Mouse (Mus musculus): Measurements from ENCODE around the gene Zfp467. TPM values are rescaled to one million over a fixed set of nuclear protein-coding genes. Genes with fewer than 3 reads are reported as not detected.

The Zfp467 gene
- total and polyA plus RNA-seq, 3 experiments = 0.85 to 5.7 TPM; not detected in 1

- H3K4me1 ChIP-seq (ENCODE audit: control insufficient read depth in 1 of 2, insufficient read depth in 2 of 2, low read length in 2 of 2) = no peaks in the 10 kb centered on the region
- no peak overlapping the region for H3K9ac ChIP-seq (ENCODE audit: control insufficient read depth, low read depth, low read length, poor library complexity, severe bottlenecking)
- H3K27me3 ChIP-seq (ENCODE audit: control insufficient read depth in 1 of 2, insufficient read depth in 2 of 2, low read length in 2 of 2) = no peaks in the 10 kb centered on the region
- TF ChIP-seq NRF1 (IDR thresholded peaks at IDR 0.05; ENCODE audit: insufficient read depth, low read depth, low read length, poor library complexity, severe bottlenecking) = no peak
- no peak for TF ChIP-seq ETS1 (IDR thresholded peaks at IDR 0.05; ENCODE audit: low read depth, low read length)
- H3K79me2 ChIP-seq (ENCODE audit: control insufficient read depth, insufficient read depth, low read length, poor library complexity) = no peaks in the 10 kb centered on the region
- DNase-seq (ENCODE audit: low read depth, low spot score) = no peak
- H3K36me3 ChIP-seq (ENCODE audit: control insufficient read depth in 1 of 2, insufficient read depth in 2 of 2, low read length in 2 of 2) = no peaks in the 10 kb centered on the region
- no peak overlapping the region for H3K4me3 ChIP-seq (ENCODE audit: control insufficient read depth in 1 of 2, insufficient read depth in 1 of 2, low read depth in 2 of 2, low read length in 2 of 2)
- no peak overlapping the region for H3K27ac ChIP-seq (ENCODE audit: control insufficient read depth, low read depth, low read length)
- H3K9me3 ChIP-seq (replicated peaks; ENCODE audit: insufficient read depth, low read length) = no peaks in the 10 kb centered on the region
Observed at GRCm38 (mm10) chr6:48388221-48388620, 57.4 kb downstream of the Zfp467 start.

Other genes with a start within 250 kb of the Zfp467 start
- gene Krba1, start 50.2 kb downstream of the Zfp467 start, total RNA-seq (2012; rRNA removed) = 4.8 and 4.9 TPM in 2 replicates
- gene Krba1, start 50.2 kb downstream of the Zfp467 start, polyA plus RNA-seq (2012; ENCODE audit: insufficient read depth in 1 of 2, insufficient read length in 2 of 2, low read depth in 1 of 2, low replicate concordance in 2 of 2, missing spikeins in 1 of 2) = 1 to 10 TPM in 1 of 2 experiments, not detected in 1; 8.7 TPM
- gene Sspo, start 2.4 kb upstream of the Zfp467 start, total RNA-seq (2012; rRNA removed) = not detected in 2 replicates
- not detected for gene Sspo, start 2.4 kb upstream of the Zfp467 start, polyA plus RNA-seq (2012; ENCODE audit: insufficient read depth in 1 of 2, insufficient read length in 2 of 2, low read depth in 1 of 2, low replicate concordance in 2 of 2, missing spikeins in 1 of 2)
- gene Atp6v0e2, start 91.8 kb upstream of the Zfp467 start, total RNA-seq (2012; rRNA removed) = not detected in 2 replicates
- gene Atp6v0e2, start 91.8 kb upstream of the Zfp467 start, polyA plus RNA-seq (2012; ENCODE audit: insufficient read depth in 1 of 2, insufficient read length in 2 of 2, low read depth in 1 of 2, low replicate concordance in 2 of 2, missing spikeins in 1 of 2) = not detected
- not detected in 2 replicates for gene Lrrc61, start 109.0 kb upstream of the Zfp467 start, total RNA-seq (2012; rRNA removed)
- not detected for gene Lrrc61, start 109.0 kb upstream of the Zfp467 start, polyA plus RNA-seq (2012; ENCODE audit: insufficient read depth in 1 of 2, insufficient read length in 2 of 2, low read depth in 1 of 2, low replicate concordance in 2 of 2, missing spikeins in 1 of 2)
- not detected in 2 replicates for gene Rarres2, start 127.0 kb upstream of the Zfp467 start, total RNA-seq (2012; rRNA removed)
- gene Rarres2, start 127.0 kb upstream of the Zfp467 start, polyA plus RNA-seq (2012; ENCODE audit: insufficient read depth in 1 of 2, insufficient read length in 2 of 2, low read depth in 1 of 2, low replicate concordance in 2 of 2, missing spikeins in 1 of 2) = not detected
- not detected in 2 replicates for gene Gm45021, start 143.8 kb upstream of the Zfp467 start, total RNA-seq (2012; rRNA removed)
- not detected for gene Gm45021, start 143.8 kb upstream of the Zfp467 start, polyA plus RNA-seq (2012; ENCODE audit: insufficient read depth in 1 of 2, insufficient read length in 2 of 2, low read depth in 1 of 2, low replicate concordance in 2 of 2, missing spikeins in 1 of 2)
- not detected in 2 replicates for gene Repin1, start 148.1 kb upstream of the Zfp467 start, total RNA-seq (2012; rRNA removed)
- gene Repin1, start 148.1 kb upstream of the Zfp467 start, polyA plus RNA-seq (2012; ENCODE audit: insufficient read depth in 1 of 2, insufficient read length in 2 of 2, low read depth in 1 of 2, low replicate concordance in 2 of 2, missing spikeins in 1 of 2) = not detected
- gene Gm44965, start 148.1 kb upstream of the Zfp467 start, total RNA-seq (2012; rRNA removed) = not detected in 2 replicates
- gene Gm44965, start 148.1 kb upstream of the Zfp467 start, polyA plus RNA-seq (2012; ENCODE audit: insufficient read depth in 1 of 2, insufficient read length in 2 of 2, low read depth in 1 of 2, low replicate concordance in 2 of 2, missing spikeins in 1 of 2) = not detected
- gene Zfp775, start 156.2 kb upstream of the Zfp467 start, total RNA-seq (2012; rRNA removed) = not detected in 2 replicates
- gene Zfp775, start 156.2 kb upstream of the Zfp467 start, polyA plus RNA-seq (2012; ENCODE audit: insufficient read depth in 1 of 2, insufficient read length in 2 of 2, low read depth in 1 of 2, low replicate concordance in 2 of 2, missing spikeins in 1 of 2) = not detected
- not detected in 2 replicates for gene AI854703, start 180.9 kb upstream of the Zfp467 start, total RNA-seq (2012; rRNA removed)
- gene AI854703, start 180.9 kb upstream of the Zfp467 start, polyA plus RNA-seq (2012; ENCODE audit: insufficient read depth in 1 of 2, insufficient read length in 2 of 2, low read depth in 1 of 2, low replicate concordance in 2 of 2, missing spikeins in 1 of 2) = not detected
- not detected in 2 replicates for gene Gimap8, start 201.4 kb upstream of the Zfp467 start, total RNA-seq (2012; rRNA removed)
- not detected for gene Gimap8, start 201.4 kb upstream of the Zfp467 start, polyA plus RNA-seq (2012; ENCODE audit: insufficient read depth in 1 of 2, insufficient read length in 2 of 2, low read depth in 1 of 2, low replicate concordance in 2 of 2, missing spikeins in 1 of 2)
- gene Gimap9, start 230.3 kb upstream of the Zfp467 start, total RNA-seq (2012; rRNA removed) = 3.8 and 4.8 TPM in 2 replicates
- gene Gimap9, start 230.3 kb upstream of the Zfp467 start, polyA plus RNA-seq (2012; ENCODE audit: insufficient read depth in 1 of 2, insufficient read length in 2 of 2, low read depth in 1 of 2, low replicate concordance in 2 of 2, missing spikeins in 1 of 2) = 1 to 10 TPM in 1 of 2 experiments, not detected in 1; 6.2 TPM
- 0.12 TPM in 1 of 2 replicates, not detected in the other for gene Gimap4, start 238.7 kb upstream of the Zfp467 start, total RNA-seq (2012; rRNA removed)
- under 1 TPM in 1 of 2 experiments, not detected in 1; 0.25 TPM for gene Gimap4, start 238.7 kb upstream of the Zfp467 start, polyA plus RNA-seq (2012; ENCODE audit: insufficient read depth in 1 of 2, insufficient read length in 2 of 2, low read depth in 1 of 2, low replicate concordance in 2 of 2, missing spikeins in 1 of 2)

All from MEL (cell line).